Mouse (Mus musculus) liver, embryonic 11.5 days (tissue): ENCODE data around the gene Wdr61. TPM values are rescaled to one million over a fixed set of nuclear protein-coding genes. Genes with fewer than 3 reads are reported as not detected.
"Not testable (repeated sequence)": the region's sequence is repeated elsewhere in the genome, so short reads cannot be mapped to it uniquely, and the experiment has no call there.

ENCODE experiments used
- ATAC-seq: fragments of 200-750 bp; cut with Nextera tagmentation; replicated peaks from 2 replicates; pipeline ENCODE4 v1.8.0; 2017; ENCODE audit warnings: moderate number of reproducible peaks, mild to moderate bottlenecking, moderate TSS enrichment, moderate library complexity; ENCODE audit not compliant: low FRiP score
- DNase-seq: peaks from one replicate; pipeline ENCODE4 v3.0.0-alpha.2; 2017; ENCODE audit warnings: low spot score
- H3K27ac ChIP-seq: fragments of 300-500 bp; sonication (generic); 2 replicates; pipeline ENCODE4 v1.5.1; 2014; ENCODE audit warnings: mild to moderate bottlenecking, low read depth, low read length, control low read depth
- H3K27me3 ChIP-seq: fragments of 300-500 bp; sonication (generic); replicated peaks from 2 replicates; pipeline ENCODE4 v1.6.1; 2014; ENCODE audit warnings: low read length, mixed read lengths; ENCODE audit not compliant: control insufficient read depth, insufficient read depth
- H3K36me3 ChIP-seq: fragments of 300-500 bp; sonication (generic); 2 replicates; pipeline ENCODE4 v1.6.1; 2014; ENCODE audit warnings: mild to moderate bottlenecking, low read length, moderate library complexity, mixed read lengths; ENCODE audit not compliant: control insufficient read depth, insufficient read depth
- H3K4me1 ChIP-seq: fragments of 300-500 bp; sonication (generic); replicated peaks from 2 replicates; pipeline ENCODE4 v1.6.1; 2014; ENCODE audit warnings: low read length, mixed read lengths; ENCODE audit not compliant: control insufficient read depth, insufficient read depth
- H3K4me2 ChIP-seq: fragments of 300-500 bp; sonication (generic); 2 replicates; pipeline ENCODE4 v1.6.1; 2014; ENCODE audit warnings: mild to moderate bottlenecking, control low read depth, moderate library complexity
- H3K4me3 ChIP-seq: fragments of 300-500 bp; sonication (generic); 2 replicates; pipeline ENCODE4 v1.5.1; 2014; ENCODE audit warnings: low read depth, low read length, control low read depth
- H3K9ac ChIP-seq: fragments of 300-500 bp; sonication (generic); 2 replicates; pipeline ENCODE4 v1.6.1; 2014; ENCODE audit warnings: low read depth, low read length, control low read depth
- H3K9me3 ChIP-seq: fragments of 300-500 bp; sonication (generic); 2 replicates; pipeline ENCODE4 v1.6.1; 2016; ENCODE audit warnings: low read length, inconsistent platforms, mixed read lengths; ENCODE audit not compliant: control insufficient read depth
- WGBS: fragments of 180-500 bp; shearing (Covaris S2); extraction: QIAGEN DNeasy Blood & Tissue Kit; methylation state at CpG from one replicate; pipeline ENCODE4 v1.1.7; 2014; 5-methylcytosine and 5-hydroxymethylcytosine counted together
- polyA plus RNA-seq: library from polyadenylated mRNA; unstranded; fragments of >200 nt; fragmentation: Nextera tagmentation; extraction: Ambion mirVana; gene quantifications from 2 replicates; pipeline ENCODE4 v1.2.1, GENCODE M21; 2014

The Wdr61 gene
- polyA plus RNA-seq, 1 experiment from 2014 or later, result 198 TPM

GRCm38 (mm10) chr9:54699087-54699344, 35.3 kb downstream of the Wdr61 start:
- Histone ChIP-seq H3K4me2 (peak overlapping the region; percentile 92), H3K4me1 (peaks cover 23% of the 10 kb centered on the region), H3K27me3 (peaks cover 37% of the 10 kb centered on the region), H3K9ac (peak overlapping the region; percentile 85), H3K4me3 (peak overlapping the region; percentile 74), H3K36me3 (no peaks in the 10 kb centered on the region), H3K9me3 (no peaks in the 10 kb centered on the region), H3K27ac (peak overlapping the region; percentile 85)
- peak; percentile 19; the same call in 1 of the 2 replicates for ATAC-seq
- WGBS, result 13% methylated on average over 27 of the region's 27 CpGs
- no peak for DNase-seq

- peak within 1 kb of the TSS; percentile 85 for H3K9ac ChIP-seq
- peak within 1 kb of the TSS; percentile 85 for H3K27ac ChIP-seq
- peaks cover 18% of the 10 kb centered on the region for H3K4me1 ChIP-seq
- DNase-seq (peak; percentile 43), ATAC-seq (peak; percentile 93)
- peaks cover 37% of the 10 kb centered on the region for H3K27me3 ChIP-seq
- no peaks in the 10 kb centered on the region for H3K36me3 ChIP-seq
- WGBS, result 45% methylated on average over 17 of the region's 17 CpGs
- H3K9me3 ChIP-seq, result no peaks in the 10 kb centered on the region
- H3K4me2 ChIP-seq, result peak within 1 kb of the TSS; percentile 92
- peak within 1 kb of the TSS; percentile 74 for H3K4me3 ChIP-seq
Observed at GRCm38 (mm10) chr9:54698318-54699086, 35.8 kb downstream of the Wdr61 start, which contains the start of gene Dnaja4. Gene Dnaja4, plus strand, starts transcription at chr9:54698873.

- H3K4me3 ChIP-seq, result peak overlapping the region; percentile 42
- not testable (repeated sequence) for H3K4me1 ChIP-seq, H3K9me3 ChIP-seq, H3K36me3 ChIP-seq, H3K27me3 ChIP-seq, H3K27ac ChIP-seq
- WGBS, result 4% methylated on average over 31 of the region's 31 CpGs
- H3K9ac ChIP-seq, result peak overlapping the region; percentile 57
- peak overlapping the region; percentile 70 for H3K4me2 ChIP-seq
- peak; percentile 64 for DNase-seq
- ATAC-seq, result peak; percentile 78
Observed at GRCm38 (mm10) chr9:54691241-54691805, 43.0 kb downstream of the Wdr61 start.

- not testable (repeated sequence) for H3K9ac ChIP-seq, H3K4me2 ChIP-seq, H3K4me1 ChIP-seq, H3K4me3 ChIP-seq, H3K27ac ChIP-seq, ATAC-seq, H3K9me3 ChIP-seq, H3K36me3 ChIP-seq, DNase-seq, H3K27me3 ChIP-seq
- 83% methylated on average over 2 of the region's 2 CpGs for WGBS
Observed at GRCm38 (mm10) chr9:54690697-54691096, 43.6 kb downstream of the Wdr61 start.

- WGBS, result 70% methylated on average over 8 of the region's 8 CpGs
- H3K27ac ChIP-seq, result no peak overlapping the region
- peaks cover 2% of the 10 kb centered on the region; the same call in 1 of the 2 replicates for H3K27me3 ChIP-seq
Observed at GRCm38 (mm10) chr9:54689446-54689845, 44.9 kb downstream of the Wdr61 start.

GRCm38 (mm10) chr9:54687246-54688236, 46.8 kb downstream of the Wdr61 start:
- ATAC-seq (no peak), DNase-seq (no peak)
- H3K4me2 ChIP-seq, result no peak overlapping the region
- H3K4me1 ChIP-seq, result no peaks in the 10 kb centered on the region; the same call in 1 of the 2 replicates
- H3K9me3 ChIP-seq, result no peaks in the 10 kb centered on the region
- H3K27me3 ChIP-seq, result no peaks in the 10 kb centered on the region; the same call in 1 of the 2 replicates
- WGBS, result 68% methylated on average over 14 of the region's 14 CpGs
- no peak overlapping the region for H3K4me3 ChIP-seq
- no peak overlapping the region for H3K9ac ChIP-seq
- no peaks in the 10 kb centered on the region for H3K36me3 ChIP-seq
- H3K27ac ChIP-seq, result no peak overlapping the region

More at GRCm38 (mm10) chr9:54689446-54689845, 44.9 kb downstream of the Wdr61 start:
- no peak overlapping the region for H3K9ac ChIP-seq
- DNase-seq (no peak), ATAC-seq (no peak)
- no peak overlapping the region for H3K4me2 ChIP-seq
- H3K4me3 ChIP-seq, result no peak overlapping the region
- no peaks in the 10 kb centered on the region for H3K9me3 ChIP-seq
- H3K4me1 ChIP-seq, result no peaks in the 10 kb centered on the region; the same call in 1 of the 2 replicates
- no peaks in the 10 kb centered on the region for H3K36me3 ChIP-seq

- Histone ChIP-seq H3K27me3 (no peaks in the 10 kb centered on the region; the same call in 1 of the 2 replicates), H3K9ac (no peak overlapping the region), H3K36me3 (no peaks in the 10 kb centered on the region), H3K9me3 (no peaks in the 10 kb centered on the region), H3K4me2 (no peak overlapping the region), H3K4me1 (no peaks in the 10 kb centered on the region), H3K27ac (no peak overlapping the region), H3K4me3 (no peak overlapping the region)
- DNase-seq (no peak), ATAC-seq (no peak)
- WGBS, result 74% methylated on average over 7 of the region's 7 CpGs
Observed at GRCm38 (mm10) chr9:54683814-54684605, 50.3 kb downstream of the Wdr61 start.

- Histone ChIP-seq H3K4me3 (no peak overlapping the region), H3K9me3 (no peaks in the 10 kb centered on the region), H3K27ac (no peak overlapping the region), H3K9ac (no peak overlapping the region), H3K36me3 (no peaks in the 10 kb centered on the region), H3K4me2 (no peak overlapping the region), H3K27me3 (no peaks in the 10 kb centered on the region; the same call in 1 of the 2 replicates), H3K4me1 (no peaks in the 10 kb centered on the region)
- ATAC-seq, result no peak
- 80% methylated on average over 4 of the region's 4 CpGs for WGBS
- no peak for DNase-seq
Observed at GRCm38 (mm10) chr9:54682846-54683245, 51.5 kb downstream of the Wdr61 start.
